Mouse (Mus musculus): ENCODE measurements around the gene 1700029H14Rik. TPM values are rescaled to one million over a fixed set of nuclear protein-coding genes. Genes with fewer than 3 reads are reported as not detected.
A peak's percentile ranks its signal among the peaks of the same experiment; 100 is the strongest.

The 1700029H14Rik gene
- polyA plus RNA-seq, 1 experiment from 2014 or later = not detected

DNA sequence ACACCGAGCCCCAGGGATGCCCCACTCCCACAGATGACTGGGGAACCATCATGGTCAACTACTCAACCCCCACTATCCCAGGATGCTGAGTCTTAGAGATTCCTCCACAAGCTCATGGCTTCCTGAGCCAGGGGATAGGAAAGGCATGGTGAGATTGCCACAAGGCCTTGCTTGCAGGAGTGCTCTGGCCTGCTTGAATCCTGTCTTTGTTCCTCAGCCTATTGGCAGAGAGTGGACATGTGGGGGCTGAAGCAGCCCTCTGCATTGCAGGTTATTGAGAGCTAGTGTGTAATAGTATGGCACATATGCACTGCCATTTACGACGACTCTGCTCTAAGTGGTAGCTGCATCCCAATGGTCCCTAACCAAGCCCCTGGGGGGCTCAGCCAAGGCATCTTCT is 31.9 kb downstream of the 1700029H14Rik start:
- Histone ChIP-seq H3K4me2 (replicated peaks; ENCODE audit: low read depth) (no peak overlapping the region), H3K9ac (ENCODE audit: low read depth, low read length) (no peak overlapping the region), H3K4me1 (replicated peaks; ENCODE audit: control insufficient read depth, insufficient read depth, low read length) (peaks cover 14% of the 10 kb centered on the region), H3K36me3 (ENCODE audit: control insufficient read depth, insufficient read depth) (no peaks in the 10 kb centered on the region; the same call in 1 of the 2 replicates), H3K27ac (ENCODE audit: low read depth, low read length) (no peak overlapping the region), H3K4me3 (ENCODE audit: low read depth, low read length) (no peak overlapping the region), H3K27me3 (replicated peaks; ENCODE audit: control insufficient read depth, insufficient read depth, low read length) (no peaks in the 10 kb centered on the region), H3K9me3 (ENCODE audit: control insufficient read depth) (no peaks in the 10 kb centered on the region)
- no peak for TF ChIP-seq CTCF (IDR thresholded peaks at IDR 0.05; ENCODE audit: low read depth)
- WGBS = 88% methylated on average over 3 of the region's 3 CpGs
- no peak for ATAC-seq

DNA sequence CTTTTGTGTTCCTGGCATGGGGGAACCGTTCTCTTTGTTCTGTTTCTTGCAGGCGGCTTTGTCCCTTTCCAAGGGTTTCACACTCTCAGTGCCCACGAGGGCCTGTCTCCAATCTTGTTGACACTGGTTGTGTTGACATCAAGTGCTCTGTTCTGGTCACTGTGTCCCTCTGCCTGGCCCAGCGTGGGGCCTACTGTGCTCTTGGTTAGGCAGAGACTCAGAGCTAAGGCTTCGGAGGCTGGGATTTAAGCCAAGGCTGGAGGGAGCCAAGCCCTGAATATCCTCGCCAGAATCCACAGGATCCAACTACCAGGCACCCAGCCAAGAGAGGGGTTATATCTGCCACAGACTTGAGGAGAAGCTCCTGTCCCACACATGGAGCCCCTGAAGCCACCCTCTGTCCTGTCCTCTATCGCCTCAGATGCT is 32.4 kb downstream of the 1700029H14Rik start:
- no peak overlapping the region for H3K9ac ChIP-seq (ENCODE audit: low read depth, low read length)
- no peak overlapping the region for H3K4me3 ChIP-seq (ENCODE audit: low read depth, low read length)
- H3K4me2 ChIP-seq (replicated peaks; ENCODE audit: low read depth) = no peak overlapping the region
- H3K27ac ChIP-seq (ENCODE audit: low read depth, low read length) = no peak overlapping the region; the same call in 1 of the 2 replicates
- no peak for ATAC-seq
- no peaks in the 10 kb centered on the region; the same call in 1 of the 2 replicates for H3K36me3 ChIP-seq (ENCODE audit: control insufficient read depth, insufficient read depth)
- 63% methylated on average over 7 of the region's 7 CpGs for WGBS
- H3K9me3 ChIP-seq (ENCODE audit: control insufficient read depth) = no peaks in the 10 kb centered on the region
- H3K27me3 ChIP-seq (replicated peaks; ENCODE audit: control insufficient read depth, insufficient read depth, low read length) = no peaks in the 10 kb centered on the region
- TF ChIP-seq CTCF (IDR thresholded peaks at IDR 0.05; ENCODE audit: low read depth) = no peak
- H3K4me1 ChIP-seq (replicated peaks; ENCODE audit: control insufficient read depth, insufficient read depth, low read length) = peaks cover 14% of the 10 kb centered on the region

DNA sequence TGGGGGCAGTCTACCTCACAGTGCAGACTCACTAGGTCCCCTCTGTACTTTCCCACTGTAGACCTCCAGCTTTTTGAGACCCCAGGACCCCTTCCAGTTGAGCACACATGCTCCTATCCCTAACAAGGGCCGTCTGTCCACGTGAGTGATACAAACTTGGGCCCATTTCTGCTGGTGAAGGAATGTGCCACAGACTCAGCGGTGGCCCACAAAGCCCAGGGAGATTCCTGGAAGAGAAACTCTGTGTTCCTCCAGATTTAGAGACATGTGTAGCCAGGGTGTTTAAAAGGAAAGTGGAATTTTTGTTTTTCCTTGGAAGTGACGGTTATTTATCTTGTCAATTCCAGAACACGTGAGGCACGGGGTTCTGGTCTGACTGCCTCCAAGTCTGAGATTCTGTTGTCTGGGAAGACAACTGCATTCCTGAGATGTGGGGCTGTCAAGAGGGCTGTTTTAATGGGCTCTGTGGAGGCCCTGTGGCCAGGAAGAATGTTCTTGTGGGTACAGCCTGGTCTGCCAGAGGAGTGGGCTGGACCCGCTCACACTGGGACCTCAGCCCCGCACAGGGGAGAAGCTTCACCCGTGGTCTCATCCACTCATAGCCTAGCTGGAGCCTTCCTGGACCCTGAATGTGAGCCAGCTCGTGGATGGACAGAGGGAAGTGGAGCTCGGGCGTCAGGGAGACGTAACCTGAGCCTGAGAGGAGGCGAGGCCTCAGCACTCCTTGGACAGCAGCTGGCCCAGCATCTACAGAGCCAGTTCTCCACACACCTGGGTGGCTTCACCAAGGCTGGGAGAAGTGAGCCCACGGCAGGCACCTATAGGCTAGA is 33.0 kb downstream of the 1700029H14Rik start:
- Histone ChIP-seq H3K4me2 (replicated peaks; ENCODE audit: low read depth) (no peak overlapping the region), H3K9me3 (ENCODE audit: control insufficient read depth) (no peaks in the 10 kb centered on the region), H3K27ac (ENCODE audit: low read depth, low read length) (no peak overlapping the region), H3K27me3 (replicated peaks; ENCODE audit: control insufficient read depth, insufficient read depth, low read length) (no peaks in the 10 kb centered on the region), H3K4me1 (replicated peaks; ENCODE audit: control insufficient read depth, insufficient read depth, low read length) (peaks cover 14% of the 10 kb centered on the region), H3K36me3 (ENCODE audit: control insufficient read depth, insufficient read depth) (no peaks in the 10 kb centered on the region; the same call in 1 of the 2 replicates), H3K4me3 (ENCODE audit: low read depth, low read length) (no peak overlapping the region), H3K9ac (ENCODE audit: low read depth, low read length) (no peak overlapping the region; the same call in 1 of the 2 replicates)
- 58% methylated on average over 15 of the region's 15 CpGs for WGBS
- no peak for ATAC-seq
- TF ChIP-seq CTCF (IDR thresholded peaks at IDR 0.05; ENCODE audit: low read depth) = no peak

DNA sequence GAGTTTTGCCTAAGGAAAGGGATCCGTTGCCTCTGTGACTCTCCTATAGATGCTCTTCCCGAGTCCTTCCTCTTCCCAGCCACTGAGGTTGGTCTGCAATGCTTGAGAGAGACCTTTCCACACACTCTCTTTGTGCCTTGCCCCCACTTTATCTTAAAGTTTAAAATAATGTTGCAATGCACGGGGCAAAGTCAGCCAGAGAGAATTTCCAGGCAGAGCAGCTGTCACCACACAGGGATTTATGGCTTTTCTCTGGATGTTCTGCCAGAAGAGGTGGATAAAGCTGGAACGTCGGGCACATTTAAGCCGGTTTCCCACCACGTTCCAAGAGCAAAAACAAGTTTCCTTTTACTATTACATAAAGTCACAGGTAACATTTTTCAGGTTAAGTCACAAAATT is 40.9 kb downstream of the 1700029H14Rik start:
- H3K9ac ChIP-seq (ENCODE audit: low read depth, low read length) = no peak overlapping the region
- 0 out of 2 replicates have a peak overlapping the region, but pooled peaks have one; percentile 3 for H3K4me2 ChIP-seq (replicated peaks; ENCODE audit: low read depth)
- TF ChIP-seq CTCF (IDR thresholded peaks at IDR 0.05; ENCODE audit: low read depth) = no peak
- no peaks in the 10 kb centered on the region for H3K9me3 ChIP-seq (ENCODE audit: control insufficient read depth)
- 13% methylated on average over 7 of the region's 7 CpGs for WGBS
- no peaks in the 10 kb centered on the region for H3K27me3 ChIP-seq (replicated peaks; ENCODE audit: control insufficient read depth, insufficient read depth, low read length)
- no peak overlapping the region for H3K4me3 ChIP-seq (ENCODE audit: low read depth, low read length)
- ATAC-seq = peak; percentile 81
- no peaks in the 10 kb centered on the region for H3K36me3 ChIP-seq (ENCODE audit: control insufficient read depth, insufficient read depth)
- peaks cover 21% of the 10 kb centered on the region for H3K4me1 ChIP-seq (replicated peaks; ENCODE audit: control insufficient read depth, insufficient read depth, low read length)
- H3K27ac ChIP-seq (ENCODE audit: low read depth, low read length) = no peak overlapping the region

DNA sequence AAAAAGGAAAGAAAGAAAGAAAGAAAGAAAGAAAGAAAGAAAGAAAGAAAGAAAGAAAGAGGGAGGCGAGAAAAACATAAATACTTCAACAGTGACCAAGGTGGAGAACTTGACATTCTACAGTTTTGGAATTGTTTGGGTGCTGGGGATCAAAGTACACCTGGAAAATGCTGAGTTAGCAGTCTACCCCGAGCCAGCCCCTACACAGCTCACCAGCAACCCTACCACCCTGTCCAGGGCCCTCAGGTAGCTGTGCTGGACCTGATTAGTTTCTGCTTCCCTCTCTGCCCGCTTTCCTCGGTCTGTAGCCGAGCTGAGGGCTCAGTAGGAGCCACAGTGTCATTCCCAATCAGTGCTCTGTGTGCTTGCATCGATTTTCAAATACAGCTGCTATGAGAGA is 41.9 kb downstream of the 1700029H14Rik start:
- Histone ChIP-seq H3K27ac (ENCODE audit: low read depth, low read length) (no peak overlapping the region), H3K27me3 (replicated peaks; ENCODE audit: control insufficient read depth, insufficient read depth, low read length) (no peaks in the 10 kb centered on the region), H3K4me1 (replicated peaks; ENCODE audit: control insufficient read depth, insufficient read depth, low read length) (peaks cover 26% of the 10 kb centered on the region), H3K9me3 (ENCODE audit: control insufficient read depth) (no peaks in the 10 kb centered on the region), H3K9ac (ENCODE audit: low read depth, low read length) (no peak overlapping the region), H3K4me3 (ENCODE audit: low read depth, low read length) (no peak overlapping the region), H3K36me3 (ENCODE audit: control insufficient read depth, insufficient read depth) (no peaks in the 10 kb centered on the region), H3K4me2 (replicated peaks; ENCODE audit: low read depth) (no peak overlapping the region)
- no peak for TF ChIP-seq CTCF (IDR thresholded peaks at IDR 0.05; ENCODE audit: low read depth)
- ATAC-seq = no peak
- WGBS = 39% methylated on average over 6 of the region's 6 CpGs

DNA sequence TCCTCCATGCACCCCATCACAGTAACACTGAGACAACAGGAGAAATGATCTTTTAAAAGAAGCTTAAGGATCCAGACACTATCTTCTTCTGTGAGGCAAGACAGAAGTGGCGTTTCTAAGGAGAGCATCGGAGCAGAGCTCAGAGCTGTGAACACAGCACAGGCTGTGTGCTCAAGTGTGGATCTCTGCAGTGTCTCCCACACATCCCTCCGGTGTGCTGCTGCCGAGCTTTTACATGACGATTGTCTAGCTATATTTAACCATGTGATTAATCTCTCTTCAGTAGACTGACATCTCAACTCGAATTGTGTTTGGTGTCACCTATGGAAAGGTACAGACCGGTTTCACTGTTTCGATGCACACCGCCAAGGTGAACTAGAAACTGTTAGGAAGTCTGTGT is 42.8 kb downstream of the 1700029H14Rik start:
- Histone ChIP-seq H3K4me1 (replicated peaks; ENCODE audit: control insufficient read depth, insufficient read depth, low read length) (peaks cover 26% of the 10 kb centered on the region), H3K36me3 (ENCODE audit: control insufficient read depth, insufficient read depth) (no peaks in the 10 kb centered on the region), H3K9ac (ENCODE audit: low read depth, low read length) (no peak overlapping the region), H3K4me3 (ENCODE audit: low read depth, low read length) (no peak overlapping the region), H3K27me3 (replicated peaks; ENCODE audit: control insufficient read depth, insufficient read depth, low read length) (no peaks in the 10 kb centered on the region), H3K9me3 (ENCODE audit: control insufficient read depth) (no peaks in the 10 kb centered on the region), H3K4me2 (replicated peaks; ENCODE audit: low read depth) (no peak overlapping the region), H3K27ac (ENCODE audit: low read depth, low read length) (no peak overlapping the region)
- ATAC-seq = no peak
- TF ChIP-seq CTCF (IDR thresholded peaks at IDR 0.05; ENCODE audit: low read depth) = no peak
- WGBS = 58% methylated on average over 9 of the region's 9 CpGs
